Mouse (Mus musculus) megakaryocyte, embryonic 14.5 days (primary cell): ENCODE measurements around the gene Gpr137. TPM values are rescaled to one million over a fixed set of nuclear protein-coding genes. Genes with fewer than 3 reads are reported as not detected.
"Not testable (repeated sequence)": the region's sequence is repeated elsewhere in the genome, so short reads cannot be mapped to it uniquely, and the experiment has no call there.

Experiments used
- H3K27me3 ChIP-seq: replicated peaks from 2 replicates; pipeline ENCODE3; 2012; ENCODE audit warnings: inconsistent platforms
- H3K36me3 ChIP-seq: replicated peaks from 2 replicates; pipeline ENCODE3; 2012; ENCODE audit warnings: low read length, inconsistent platforms, mixed read lengths
- H3K4me1 ChIP-seq: 2 replicates; pipeline ENCODE4 v1.6.1; 2012; ENCODE audit warnings: inconsistent platforms
- H3K4me3 ChIP-seq: replicated peaks from 2 replicates; pipeline ENCODE3; 2012; ENCODE audit warnings: moderate library complexity, mild to moderate bottlenecking, inconsistent platforms
- H3K9me3 ChIP-seq: 2 replicates; pipeline ENCODE4 v1.6.1; 2012; ENCODE audit warnings: inconsistent platforms
- FLI1 ChIP-seq: IDR thresholded peaks from 2 replicates; pipeline ENCODE4 v1.6.1; 2012; ENCODE audit warnings: low read length, inconsistent platforms, mixed read lengths
- GATA1 ChIP-seq: IDR thresholded peaks from 3 replicates; pipeline ENCODE4 v1.6.1; 2012; ENCODE audit warnings: mixed read lengths, low read length, inconsistent platforms, borderline replicate concordance
- polyA plus RNA-seq: library from polyadenylated mRNA; stranded (reverse); fragments of >175 nt; gene quantifications from 2 replicates; pipeline ENCODE4 v1.2.3, GENCODE M21; 2012; ENCODE audit warnings: low replicate concordance; ENCODE audit not compliant: insufficient read depth

Gene Gpr137
- polyA plus RNA-seq, 1 experiment, result 118 TPM

GRCm38 (mm10) chr19:6914540-6914939, 27.7 kb downstream of the Gpr137 start:
- no peak for TF ChIP-seq FLI1
- no peak for TF ChIP-seq GATA1
- Histone ChIP-seq H3K36me3 (peaks cover 79% of the 10 kb centered on the region), H3K4me1 (peaks cover 84% of the 10 kb centered on the region), H3K4me3 (no peak overlapping the region), H3K27me3 (no peaks in the 10 kb centered on the region), H3K9me3 (no peaks in the 10 kb centered on the region)

- H3K4me3 ChIP-seq, result no peak overlapping the region
- no peaks in the 10 kb centered on the region for H3K9me3 ChIP-seq
- TF ChIP-seq GATA1 (no peak), FLI1 (no peak)
- no peaks in the 10 kb centered on the region for H3K27me3 ChIP-seq
- peaks cover 73% of the 10 kb centered on the region for H3K36me3 ChIP-seq
- peaks cover 78% of the 10 kb centered on the region for H3K4me1 ChIP-seq
Observed at GRCm38 (mm10) chr19:6913991-6914390, 28.3 kb downstream of the Gpr137 start.

GRCm38 (mm10) chr19:6913036-6913435, 29.2 kb downstream of the Gpr137 start:
- TF ChIP-seq GATA1 (no peak), FLI1 (no peak)
- H3K4me1 ChIP-seq, result peaks cover 74% of the 10 kb centered on the region

GRCm38 (mm10) chr19:6912205-6912970, 29.9 kb downstream of the Gpr137 start:
- peak overlapping the region; percentile 12 for H3K4me3 ChIP-seq
- peaks cover 79% of the 10 kb centered on the region for H3K4me1 ChIP-seq
- TF ChIP-seq FLI1 (no peak), GATA1 (no peak)
- H3K9me3 ChIP-seq, result no peaks in the 10 kb centered on the region
- H3K27me3 ChIP-seq, result no peaks in the 10 kb centered on the region
- H3K36me3 ChIP-seq, result peaks cover 70% of the 10 kb centered on the region

More at GRCm38 (mm10) chr19:6913036-6913435, 29.2 kb downstream of the Gpr137 start:
- Histone ChIP-seq H3K9me3 (no peaks in the 10 kb centered on the region), H3K4me3 (no peak overlapping the region), H3K36me3 (peaks cover 67% of the 10 kb centered on the region), H3K27me3 (no peaks in the 10 kb centered on the region)

- H3K4me1 ChIP-seq, result peaks cover 81% of the 10 kb centered on the region
- H3K27me3 ChIP-seq, result no peaks in the 10 kb centered on the region
- H3K9me3 ChIP-seq, result no peaks in the 10 kb centered on the region
- peaks cover 71% of the 10 kb centered on the region for H3K36me3 ChIP-seq
- TF ChIP-seq GATA1 (no peak), FLI1 (no peak)
- peak overlapping the region; percentile 81 for H3K4me3 ChIP-seq
Observed at GRCm38 (mm10) chr19:6911101-6912074, 30.9 kb downstream of the Gpr137 start.

- peaks cover 71% of the 10 kb centered on the region for H3K36me3 ChIP-seq
Observed at GRCm38 (mm10) chr19:6910306-6910705, 32.0 kb downstream of the Gpr137 start.

GRCm38 (mm10) chr19:6909507-6910289, 32.6 kb downstream of the Gpr137 start, which contains the start of the genes Trmt112 and Prdx5:
TSS of gene Trmt112 (plus strand) at chr19:6909698.
TSS of gene Prdx5 (minus strand) at chr19:6910106.
- Histone ChIP-seq H3K4me3 (peak within 1 kb of the TSS; percentile 99), H3K9me3 (no peaks in the 10 kb centered on the region), H3K4me1 (peaks cover 80% of the 10 kb centered on the region), H3K36me3 (peaks cover 75% of the 10 kb centered on the region), H3K27me3 (no peaks in the 10 kb centered on the region)
- peak; percentile 97; the same call in 1 of the 2 replicates for TF ChIP-seq FLI1
- no peak for TF ChIP-seq GATA1

More at GRCm38 (mm10) chr19:6910306-6910705, 32.0 kb downstream of the Gpr137 start:
- Histone ChIP-seq H3K4me1 (peaks cover 79% of the 10 kb centered on the region), H3K4me3 (peak overlapping the region; percentile 99)
- not testable (repeated sequence) for H3K9me3 ChIP-seq, H3K27me3 ChIP-seq

- TF ChIP-seq GATA1, result no peak
- TF ChIP-seq FLI1, result no peak
- Histone ChIP-seq H3K9me3 (no peaks in the 10 kb centered on the region), H3K4me1 (peaks cover 76% of the 10 kb centered on the region), H3K27me3 (no peaks in the 10 kb centered on the region), H3K36me3 (peaks cover 75% of the 10 kb centered on the region), H3K4me3 (peak overlapping the region; percentile 99)
Observed at GRCm38 (mm10) chr19:6909021-6909420, 33.3 kb downstream of the Gpr137 start.
